Comparison of ENCODE assay signal across 27 mouse cellular contexts in the genomic region with DNA sequence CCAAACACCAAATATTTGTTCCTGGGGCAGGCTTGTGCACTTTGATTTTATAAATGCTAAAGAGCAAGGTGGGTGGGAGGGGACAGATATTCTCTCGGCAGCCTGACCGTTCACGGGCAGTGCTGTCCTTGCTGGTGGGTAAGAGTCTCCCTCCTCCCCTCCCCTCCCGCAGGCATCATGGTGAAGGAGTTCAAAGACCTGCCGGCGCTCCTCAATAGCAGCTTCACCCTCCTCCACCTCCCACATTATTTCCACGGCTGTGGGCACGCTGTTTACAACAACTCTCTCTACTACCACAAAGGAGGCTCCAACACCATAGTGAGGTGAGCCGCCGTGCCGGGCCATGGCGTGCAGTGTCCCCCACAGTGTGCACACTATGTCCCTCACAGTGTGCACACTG. TPM values are rescaled to one million over a fixed set of nuclear protein-coding genes. Genes with fewer than 3 reads are reported as not detected.
DNase-seq lines count a peak whose midpoint lies in the region; TF ChIP-seq lines count a peak whose summit lies in the region.
"Had no signal": no experiment of that assay in that cellular context is flagged by ENCODE, and none has a peak within 500 bp of the region (broad histone marks: within the 10 kb centered on the region; RNA-seq: fewer than 3 reads in every experiment).

No protein-coding gene starts in this region.

- no peak for TF ChIP-seq POLR2A in brain, embryonic 14.5 days (IDR thresholded peaks at IDR 0.05; ENCODE audit: borderline replicate concordance, extremely low read depth, insufficient read depth, insufficient read length, poor library complexity, severe bottlenecking)

- no peak for TF ChIP-seq CTCF in brain, embryonic 14.5 days (IDR thresholded peaks at IDR 0.05; ENCODE audit: borderline replicate concordance, extremely low read depth, insufficient read depth, insufficient read length)

- intact Hi-C loops in heart, postnatal 36 days (cut with DNase I) = loop anchor here (5.0 kb wide), 1 partner anchor 153 kb away; no protein-coding TSS in a partner anchor

- DNase-seq in embryo, embryonic 10.5 days (ENCODE audit: low spot score) = peak; percentile 6
- no peak for DNase-seq in embryo, embryonic 9.5 days (ENCODE audit: extremely low spot score)
- peak; percentile 46 for DNase-seq in heart, adult 11 months
- DNase-seq in heart, postnatal 36 days = no peak
- peak; percentile 27 for DNase-seq in brain, embryonic 14.5 days (ENCODE audit: low read depth)
- DNase-seq in retina, embryonic 14.5 days (ENCODE audit: low spot score) = peak; percentile 15
- no peak for DNase-seq in urinary bladder, postnatal 36 days (ENCODE audit: low spot score in 2 of 2)
- DNase-seq: adrenal gland, adult 8-10 months; cerebellum, adult 8-10 months; cerebellum, postnatal 25 days; gastrocnemius, postnatal 14 days; kidney, adult 2 months; layer of hippocampus, postnatal 36 days; liver, embryonic 13.5 days; lung, adult 18-20 months; lung, postnatal 10 days had no signal

RNA-seq across cellular contexts. Expression of a gene that starts 49.3 kb away (rescaled TPM):
- under 1 TPM in 1 of 2 experiments, not detected in 1; 0.11 TPM for total RNA-seq in heart, postnatal 36 days (2021)
- polyA plus RNA-seq in brain, embryonic 14.5 days (2012; rRNA removed) = 0.20 and 0.23 TPM in 2 replicates
- total RNA-seq: CH12.LX; ES-E14; granulocyte monocyte progenitor cell, adult 5-6 weeks had no signal
- polyA plus RNA-seq: C2C12; erythroblast, embryonic 14.5 days; heart, embryonic 15.5 days; intestine, embryonic 15.5 days; liver, embryonic 13.5 days; macrophage; myocyte; small intestine, adult 2 months; stomach, embryonic 14.5 days had no signal

Comparison
In these comparisons a context has a peak if more than half of its experiments do, and no peak if none do; other contexts are left out.
1. DNase-seq: peak in embryo, embryonic 10.5 days (single experiment), heart, adult 11 months (single experiment), brain, embryonic 14.5 days (single experiment) and retina, embryonic 14.5 days (single experiment); none in embryo, embryonic 9.5 days (single experiment), heart, postnatal 36 days (0 of 2) and urinary bladder, postnatal 36 days (0 of 2).